Mouse (Mus musculus): ENCODE data around the gene Epb41l4b. TPM values are rescaled to one million over a fixed set of nuclear protein-coding genes. Genes with fewer than 3 reads are reported as not detected.

The Epb41l4b gene
- polyA plus RNA-seq, 1 experiment: 16.9 TPM

DNA sequence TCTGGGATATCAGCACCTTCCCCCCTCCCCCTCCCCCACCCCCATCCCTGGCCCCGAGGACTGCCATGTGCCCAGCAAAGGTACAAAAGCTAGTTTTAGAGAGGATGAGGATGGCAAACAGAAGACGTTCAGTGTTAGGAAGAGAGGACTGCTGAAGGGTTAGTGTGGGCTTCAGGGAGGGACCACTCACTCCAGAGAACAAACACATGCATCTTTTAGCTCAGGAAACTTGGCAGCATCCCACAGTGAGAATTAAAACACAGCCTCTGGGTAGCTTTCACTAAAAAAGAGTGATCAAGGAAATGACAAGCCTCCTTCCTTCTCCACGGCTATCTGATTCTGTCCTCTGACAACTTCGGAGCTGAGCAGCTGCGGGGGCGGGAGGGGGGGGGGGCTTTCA, 132.3 kb downstream of the Epb41l4b start:
- no peaks in the 10 kb centered on the region for H3K9me3 ChIP-seq (replicated peaks; ENCODE audit: control insufficient read depth, insufficient read depth, low read length, poor library complexity, severe bottlenecking)
- no peaks in the 10 kb centered on the region for H3K4me1 ChIP-seq (ENCODE audit: control insufficient read depth, insufficient read depth, low read length)
- H3K4me3 ChIP-seq (ENCODE audit: low read depth, low read length): no peak overlapping the region
- no peak overlapping the region for H3K9ac ChIP-seq (ENCODE audit: low read depth, poor library complexity, severe bottlenecking)
- no peaks in the 10 kb centered on the region for H3K27me3 ChIP-seq (ENCODE audit: control insufficient read depth, insufficient read depth, low read length, poor library complexity, severe bottlenecking)
- H3K27ac ChIP-seq (ENCODE audit: insufficient read depth, low read length): no peak overlapping the region
- TF ChIP-seq EP300 (IDR thresholded peaks at IDR 0.05; ENCODE audit: insufficient read depth, low read depth, low read length): no peak
- TF ChIP-seq CTCF (IDR thresholded peaks at IDR 0.05; ENCODE audit: low read depth, low read length): no peak
- no peak for TF ChIP-seq POLR2A (IDR thresholded peaks at IDR 0.05; ENCODE audit: insufficient read depth, low read length)
- no peaks in the 10 kb centered on the region for H3K36me3 ChIP-seq (ENCODE audit: control insufficient read depth, insufficient read depth, low read length, poor library complexity, severe bottlenecking)

DNA sequence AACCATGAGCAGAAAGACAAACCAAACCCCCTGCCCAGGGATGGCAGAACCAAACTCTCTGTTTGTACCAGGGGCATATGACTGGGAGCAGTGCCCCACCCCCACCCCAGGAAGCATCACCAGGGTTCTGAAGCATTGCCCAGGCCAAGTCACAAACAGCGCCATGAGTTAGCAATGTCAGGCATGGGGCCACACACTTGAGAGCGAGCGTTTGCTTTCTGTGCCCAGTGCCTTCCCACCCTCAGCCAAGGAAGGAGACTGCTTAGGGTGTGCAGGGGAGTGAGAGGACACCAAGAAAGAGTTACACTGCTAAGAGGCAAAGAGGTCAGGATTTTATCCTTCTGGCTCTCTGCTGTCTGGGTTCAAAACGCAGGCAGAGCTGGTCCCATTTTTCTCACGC, 132.8 kb downstream of the Epb41l4b start:
- H3K27me3 ChIP-seq (ENCODE audit: control insufficient read depth, insufficient read depth, low read length, poor library complexity, severe bottlenecking): no peaks in the 10 kb centered on the region
- no peak overlapping the region for H3K4me3 ChIP-seq (ENCODE audit: low read depth, low read length)
- H3K36me3 ChIP-seq (ENCODE audit: control insufficient read depth, insufficient read depth, low read length, poor library complexity, severe bottlenecking): no peaks in the 10 kb centered on the region
- H3K9ac ChIP-seq (ENCODE audit: low read depth, poor library complexity, severe bottlenecking): no peak overlapping the region
- TF ChIP-seq EP300 (IDR thresholded peaks at IDR 0.05; ENCODE audit: insufficient read depth, low read depth, low read length) (no peak), POLR2A (IDR thresholded peaks at IDR 0.05; ENCODE audit: insufficient read depth, low read length) (no peak), CTCF (IDR thresholded peaks at IDR 0.05; ENCODE audit: low read depth, low read length) (no peak)
- H3K9me3 ChIP-seq (replicated peaks; ENCODE audit: control insufficient read depth, insufficient read depth, low read length, poor library complexity, severe bottlenecking): no peaks in the 10 kb centered on the region
- no peaks in the 10 kb centered on the region for H3K4me1 ChIP-seq (ENCODE audit: control insufficient read depth, insufficient read depth, low read length)
- no peak overlapping the region for H3K27ac ChIP-seq (ENCODE audit: insufficient read depth, low read length)

DNA sequence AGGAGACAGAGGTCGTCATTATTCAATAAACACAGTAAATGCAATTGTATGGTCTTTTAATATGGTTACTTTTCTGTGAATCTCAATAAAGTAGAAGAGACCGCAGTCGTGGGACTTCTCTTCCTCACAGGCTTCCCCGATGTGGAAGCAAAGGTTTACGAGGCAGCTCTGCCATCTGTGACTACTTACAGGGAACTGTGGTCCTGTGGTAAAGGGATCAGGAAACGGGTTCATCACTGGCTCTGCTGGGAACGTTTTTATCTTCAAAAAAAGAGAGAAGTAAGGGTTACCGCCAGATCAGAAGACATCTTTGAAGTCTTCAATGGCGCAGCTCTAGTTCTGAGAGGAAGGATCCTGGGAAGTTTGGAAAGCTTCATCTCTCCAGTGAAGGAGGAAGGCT, 135.5 kb downstream of the Epb41l4b start:
- H3K9ac ChIP-seq (ENCODE audit: low read depth, poor library complexity, severe bottlenecking): no peak overlapping the region
- H3K9me3 ChIP-seq (replicated peaks; ENCODE audit: control insufficient read depth, insufficient read depth, low read length, poor library complexity, severe bottlenecking): no peaks in the 10 kb centered on the region
- no peaks in the 10 kb centered on the region for H3K36me3 ChIP-seq (ENCODE audit: control insufficient read depth, insufficient read depth, low read length, poor library complexity, severe bottlenecking)
- H3K4me1 ChIP-seq (ENCODE audit: control insufficient read depth, insufficient read depth, low read length): no peaks in the 10 kb centered on the region
- no peak overlapping the region for H3K27ac ChIP-seq (ENCODE audit: insufficient read depth, low read length)
- no peak overlapping the region for H3K4me3 ChIP-seq (ENCODE audit: low read depth, low read length)
- H3K27me3 ChIP-seq (ENCODE audit: control insufficient read depth, insufficient read depth, low read length, poor library complexity, severe bottlenecking): no peaks in the 10 kb centered on the region
- TF ChIP-seq EP300 (IDR thresholded peaks at IDR 0.05; ENCODE audit: insufficient read depth, low read depth, low read length): no peak
- TF ChIP-seq CTCF (IDR thresholded peaks at IDR 0.05; ENCODE audit: low read depth, low read length): no peak
- no peak for TF ChIP-seq POLR2A (IDR thresholded peaks at IDR 0.05; ENCODE audit: insufficient read depth, low read length)

GRCm38 (mm10) chr4:57005011-57005410, 138.2 kb downstream of the Epb41l4b start:
- no peak for TF ChIP-seq EP300 (IDR thresholded peaks at IDR 0.05; ENCODE audit: insufficient read depth, low read depth, low read length)
- TF ChIP-seq POLR2A (IDR thresholded peaks at IDR 0.05; ENCODE audit: insufficient read depth, low read length): no peak
- no peak for TF ChIP-seq CTCF (IDR thresholded peaks at IDR 0.05; ENCODE audit: low read depth, low read length)
- Histone ChIP-seq H3K9ac (ENCODE audit: low read depth, poor library complexity, severe bottlenecking) (no peak overlapping the region), H3K36me3 (ENCODE audit: control insufficient read depth, insufficient read depth, low read length, poor library complexity, severe bottlenecking) (no peaks in the 10 kb centered on the region), H3K27ac (ENCODE audit: insufficient read depth, low read length) (no peak overlapping the region), H3K4me3 (ENCODE audit: low read depth, low read length) (no peak overlapping the region), H3K9me3 (replicated peaks; ENCODE audit: control insufficient read depth, insufficient read depth, low read length, poor library complexity, severe bottlenecking) (no peaks in the 10 kb centered on the region), H3K4me1 (ENCODE audit: control insufficient read depth, insufficient read depth, low read length) (no peaks in the 10 kb centered on the region), H3K27me3 (ENCODE audit: control insufficient read depth, insufficient read depth, low read length, poor library complexity, severe bottlenecking) (no peaks in the 10 kb centered on the region)

GRCm38 (mm10) chr4:57003886-57004285, 139.4 kb downstream of the Epb41l4b start:
- H3K27me3 ChIP-seq (ENCODE audit: control insufficient read depth, insufficient read depth, low read length, poor library complexity, severe bottlenecking): no peaks in the 10 kb centered on the region
- no peaks in the 10 kb centered on the region for H3K9me3 ChIP-seq (replicated peaks; ENCODE audit: control insufficient read depth, insufficient read depth, low read length, poor library complexity, severe bottlenecking)
- no peak overlapping the region for H3K9ac ChIP-seq (ENCODE audit: low read depth, poor library complexity, severe bottlenecking)
- H3K4me3 ChIP-seq (ENCODE audit: low read depth, low read length): no peak overlapping the region
- TF ChIP-seq POLR2A (IDR thresholded peaks at IDR 0.05; ENCODE audit: insufficient read depth, low read length) (no peak), EP300 (IDR thresholded peaks at IDR 0.05; ENCODE audit: insufficient read depth, low read depth, low read length) (no peak), CTCF (IDR thresholded peaks at IDR 0.05; ENCODE audit: low read depth, low read length) (no peak)
- no peaks in the 10 kb centered on the region for H3K36me3 ChIP-seq (ENCODE audit: control insufficient read depth, insufficient read depth, low read length, poor library complexity, severe bottlenecking)
- no peaks in the 10 kb centered on the region for H3K4me1 ChIP-seq (ENCODE audit: control insufficient read depth, insufficient read depth, low read length)
- no peak overlapping the region for H3K27ac ChIP-seq (ENCODE audit: insufficient read depth, low read length)

- no peak overlapping the region for H3K4me3 ChIP-seq (ENCODE audit: low read depth, low read length)
- no peak overlapping the region for H3K27ac ChIP-seq (ENCODE audit: insufficient read depth, low read length)
- H3K27me3 ChIP-seq (ENCODE audit: control insufficient read depth, insufficient read depth, low read length, poor library complexity, severe bottlenecking): no peaks in the 10 kb centered on the region
- H3K9me3 ChIP-seq (replicated peaks; ENCODE audit: control insufficient read depth, insufficient read depth, low read length, poor library complexity, severe bottlenecking): no peaks in the 10 kb centered on the region
- no peak overlapping the region for H3K9ac ChIP-seq (ENCODE audit: low read depth, poor library complexity, severe bottlenecking)
- H3K4me1 ChIP-seq (ENCODE audit: control insufficient read depth, insufficient read depth, low read length): no peaks in the 10 kb centered on the region
- no peaks in the 10 kb centered on the region for H3K36me3 ChIP-seq (ENCODE audit: control insufficient read depth, insufficient read depth, low read length, poor library complexity, severe bottlenecking)
- TF ChIP-seq POLR2A (IDR thresholded peaks at IDR 0.05; ENCODE audit: insufficient read depth, low read length): no peak
- TF ChIP-seq CTCF (IDR thresholded peaks at IDR 0.05; ENCODE audit: low read depth, low read length): no peak
- TF ChIP-seq EP300 (IDR thresholded peaks at IDR 0.05; ENCODE audit: insufficient read depth, low read depth, low read length): no peak
Measured at GRCm38 (mm10) chr4:57002751-57003150, 140.5 kb downstream of the Epb41l4b start.

Data from ES-Bruce4 (cell line).